Mouse (Mus musculus): ENCODE results near the gene Galntl6. TPM values are rescaled to one million over a fixed set of nuclear protein-coding genes. Genes with fewer than 3 reads are reported as not detected.
"Not testable (repeated sequence)": the region's sequence is repeated elsewhere in the genome, so short reads cannot be mapped to it uniquely, and the experiment has no call there.

The Galntl6 gene
- polyA plus RNA-seq, 1 experiment from 2014 or later: 4.0 TPM

- WGBS: 17% methylated on average over 13 of the region's 13 CpGs
- peak; percentile 34 for DNase-seq (ENCODE audit: low spot score)
- peak overlapping the region; percentile 34 for H3K4me2 ChIP-seq (ENCODE audit: low read length)
Measured at GRCm38 (mm10) chr8:57765726-57766351, 1146.6 kb downstream of the Galntl6 start.

GRCm38 (mm10) chr8:57765192-57765591 is 1147.2 kb downstream of the Galntl6 start:
- no peaks in the 10 kb centered on the region for H3K27me3 ChIP-seq (replicated peaks; ENCODE audit: control insufficient read depth, insufficient read depth, low read length)
- ATAC-seq: no peak
- WGBS: 34% methylated on average over 4 of the region's 4 CpGs

More at GRCm38 (mm10) chr8:57765726-57766351, 1146.6 kb downstream of the Galntl6 start:
- Histone ChIP-seq H3K36me3 (ENCODE audit: control insufficient read depth, insufficient read depth, low read length) (no peaks in the 10 kb centered on the region), H3K27ac (ENCODE audit: low read depth, low read length) (no peak overlapping the region), H3K9me3 (replicated peaks; ENCODE audit: control insufficient read depth, low read length) (no peaks in the 10 kb centered on the region), H3K4me3 (ENCODE audit: low read depth, low read length) (no peak overlapping the region), H3K9ac (ENCODE audit: low read length) (peak overlapping the region; percentile 2; the same call in 1 of the 2 replicates), H3K27me3 (replicated peaks; ENCODE audit: control insufficient read depth, insufficient read depth, low read length) (no peaks in the 10 kb centered on the region), H3K4me1 (ENCODE audit: control insufficient read depth, insufficient read depth, low read length) (peaks cover 4% of the 10 kb centered on the region; the same call in 1 of the 2 replicates)
- ATAC-seq: peak; percentile 50

GRCm38 (mm10) chr8:57762622-57763021 is 1149.8 kb downstream of the Galntl6 start:
- not testable (repeated sequence) for H3K27me3 ChIP-seq (replicated peaks; ENCODE audit: control insufficient read depth, insufficient read depth, low read length); H3K4me1 ChIP-seq (ENCODE audit: control insufficient read depth, insufficient read depth, low read length); H3K36me3 ChIP-seq (ENCODE audit: control insufficient read depth, insufficient read depth, low read length); H3K4me3 ChIP-seq (ENCODE audit: low read depth, low read length); DNase-seq (ENCODE audit: low spot score); H3K9me3 ChIP-seq (replicated peaks; ENCODE audit: control insufficient read depth, low read length); H3K27ac ChIP-seq (ENCODE audit: low read depth, low read length); ATAC-seq; H3K4me2 ChIP-seq (ENCODE audit: low read length); H3K9ac ChIP-seq (ENCODE audit: low read length)
- 82% methylated on average over 2 of the region's 2 CpGs for WGBS

More at GRCm38 (mm10) chr8:57765192-57765591, 1147.2 kb downstream of the Galntl6 start:
- Histone ChIP-seq H3K9ac (ENCODE audit: low read length) (no peak overlapping the region), H3K9me3 (replicated peaks; ENCODE audit: control insufficient read depth, low read length) (no peaks in the 10 kb centered on the region), H3K4me2 (ENCODE audit: low read length) (no peak overlapping the region), H3K27ac (ENCODE audit: low read depth, low read length) (no peak overlapping the region), H3K4me3 (ENCODE audit: low read depth, low read length) (no peak overlapping the region), H3K36me3 (ENCODE audit: control insufficient read depth, insufficient read depth, low read length) (no peaks in the 10 kb centered on the region), H3K4me1 (ENCODE audit: control insufficient read depth, insufficient read depth, low read length) (peaks cover 4% of the 10 kb centered on the region; the same call in 1 of the 2 replicates)
- peak; percentile 26 for DNase-seq (ENCODE audit: low spot score)

- WGBS: 83% methylated on average over 1 of the region's 1 CpGs
- no peaks in the 10 kb centered on the region for H3K27me3 ChIP-seq (replicated peaks; ENCODE audit: control insufficient read depth, insufficient read depth, low read length)
- no peak overlapping the region for H3K4me2 ChIP-seq (ENCODE audit: low read length)
- H3K9ac ChIP-seq (ENCODE audit: low read length): no peak overlapping the region
- ATAC-seq (no peak), DNase-seq (ENCODE audit: low spot score) (no peak)
- H3K4me3 ChIP-seq (ENCODE audit: low read depth, low read length): no peak overlapping the region
- H3K27ac ChIP-seq (ENCODE audit: low read depth, low read length): no peak overlapping the region
- peaks cover 3% of the 10 kb centered on the region; the same call in 1 of the 2 replicates for H3K4me1 ChIP-seq (ENCODE audit: control insufficient read depth, insufficient read depth, low read length)
- H3K36me3 ChIP-seq (ENCODE audit: control insufficient read depth, insufficient read depth, low read length): no peaks in the 10 kb centered on the region
- no peaks in the 10 kb centered on the region for H3K9me3 ChIP-seq (replicated peaks; ENCODE audit: control insufficient read depth, low read length)
Measured at GRCm38 (mm10) chr8:57760921-57761320, 1151.5 kb downstream of the Galntl6 start.

- no peak overlapping the region for H3K9ac ChIP-seq (ENCODE audit: low read length)
Measured at GRCm38 (mm10) chr8:57758857-57759256, 1153.6 kb downstream of the Galntl6 start.

GRCm38 (mm10) chr8:57757476-57757875 is 1155.0 kb downstream of the Galntl6 start:
- no peak for ATAC-seq
- H3K4me1 ChIP-seq (ENCODE audit: control insufficient read depth, insufficient read depth, low read length): no peaks in the 10 kb centered on the region
- no peak overlapping the region for H3K9ac ChIP-seq (ENCODE audit: low read length)
- no peaks in the 10 kb centered on the region for H3K9me3 ChIP-seq (replicated peaks; ENCODE audit: control insufficient read depth, low read length)
- no peak overlapping the region for H3K27ac ChIP-seq (ENCODE audit: low read depth, low read length)
- no peaks in the 10 kb centered on the region for H3K27me3 ChIP-seq (replicated peaks; ENCODE audit: control insufficient read depth, insufficient read depth, low read length)
- no peak overlapping the region for H3K4me2 ChIP-seq (ENCODE audit: low read length)
- no peak overlapping the region for H3K4me3 ChIP-seq (ENCODE audit: low read depth, low read length)
- no peaks in the 10 kb centered on the region for H3K36me3 ChIP-seq (ENCODE audit: control insufficient read depth, insufficient read depth, low read length)
- DNase-seq (ENCODE audit: low spot score): no peak

More at GRCm38 (mm10) chr8:57758857-57759256, 1153.6 kb downstream of the Galntl6 start:
- H3K27ac ChIP-seq (ENCODE audit: low read depth, low read length): no peak overlapping the region
- no peak overlapping the region for H3K4me3 ChIP-seq (ENCODE audit: low read depth, low read length)
- no peak overlapping the region for H3K4me2 ChIP-seq (ENCODE audit: low read length)
- ATAC-seq (no peak), DNase-seq (ENCODE audit: low spot score) (no peak)
- no peaks in the 10 kb centered on the region for H3K4me1 ChIP-seq (ENCODE audit: control insufficient read depth, insufficient read depth, low read length)
- no peaks in the 10 kb centered on the region for H3K9me3 ChIP-seq (replicated peaks; ENCODE audit: control insufficient read depth, low read length)
- H3K27me3 ChIP-seq (replicated peaks; ENCODE audit: control insufficient read depth, insufficient read depth, low read length): no peaks in the 10 kb centered on the region
- H3K36me3 ChIP-seq (ENCODE audit: control insufficient read depth, insufficient read depth, low read length): no peaks in the 10 kb centered on the region

- Histone ChIP-seq H3K27me3 (replicated peaks; ENCODE audit: control insufficient read depth, insufficient read depth, low read length) (no peaks in the 10 kb centered on the region), H3K4me3 (ENCODE audit: low read depth, low read length) (no peak overlapping the region), H3K4me1 (ENCODE audit: control insufficient read depth, insufficient read depth, low read length) (no peaks in the 10 kb centered on the region), H3K27ac (ENCODE audit: low read depth, low read length) (no peak overlapping the region), H3K4me2 (ENCODE audit: low read length) (no peak overlapping the region), H3K9me3 (replicated peaks; ENCODE audit: control insufficient read depth, low read length) (no peaks in the 10 kb centered on the region), H3K36me3 (ENCODE audit: control insufficient read depth, insufficient read depth, low read length) (no peaks in the 10 kb centered on the region), H3K9ac (ENCODE audit: low read length) (no peak overlapping the region)
- peak; percentile 55; the same call in 1 of the 2 replicates for ATAC-seq
- WGBS: 18% methylated on average over 6 of the region's 6 CpGs
- DNase-seq (ENCODE audit: low spot score): peak; percentile 20
Measured at GRCm38 (mm10) chr8:57754066-57754465, 1158.4 kb downstream of the Galntl6 start.

GRCm38 (mm10) chr8:57743636-57744035 is 1168.8 kb downstream of the Galntl6 start:
- no peak for ATAC-seq
- H3K9me3 ChIP-seq (replicated peaks; ENCODE audit: control insufficient read depth, low read length): no peaks in the 10 kb centered on the region
- H3K4me3 ChIP-seq (ENCODE audit: low read depth, low read length): no peak overlapping the region
- H3K36me3 ChIP-seq (ENCODE audit: control insufficient read depth, insufficient read depth, low read length): no peaks in the 10 kb centered on the region
- H3K4me1 ChIP-seq (ENCODE audit: control insufficient read depth, insufficient read depth, low read length): no peaks in the 10 kb centered on the region
- H3K27me3 ChIP-seq (replicated peaks; ENCODE audit: control insufficient read depth, insufficient read depth, low read length): no peaks in the 10 kb centered on the region
- 91% methylated on average over 12 of the region's 12 CpGs for WGBS
- no peak overlapping the region for H3K9ac ChIP-seq (ENCODE audit: low read length)
- no peak for DNase-seq (ENCODE audit: low spot score)
- H3K27ac ChIP-seq (ENCODE audit: low read depth, low read length): no peak overlapping the region
- no peak overlapping the region for H3K4me2 ChIP-seq (ENCODE audit: low read length)

- H3K9me3 ChIP-seq (replicated peaks; ENCODE audit: control insufficient read depth, low read length): no peaks in the 10 kb centered on the region
- H3K27me3 ChIP-seq (replicated peaks; ENCODE audit: control insufficient read depth, insufficient read depth, low read length): no peaks in the 10 kb centered on the region
- no peak overlapping the region for H3K9ac ChIP-seq (ENCODE audit: low read length)
- no peak overlapping the region for H3K4me3 ChIP-seq (ENCODE audit: low read depth, low read length)
- ATAC-seq (no peak), DNase-seq (ENCODE audit: low spot score) (peak; percentile 7)
- H3K4me2 ChIP-seq (ENCODE audit: low read length): no peak overlapping the region
- 63% methylated on average over 6 of the region's 6 CpGs for WGBS
- no peak overlapping the region for H3K27ac ChIP-seq (ENCODE audit: low read depth, low read length)
- no peaks in the 10 kb centered on the region for H3K36me3 ChIP-seq (ENCODE audit: control insufficient read depth, insufficient read depth, low read length)
- no peaks in the 10 kb centered on the region for H3K4me1 ChIP-seq (ENCODE audit: control insufficient read depth, insufficient read depth, low read length)
Measured at GRCm38 (mm10) chr8:57741983-57742382, 1170.5 kb downstream of the Galntl6 start.

Measured in forebrain, embryonic 14.5 days (tissue).